Mouse (Mus musculus): Measurements from ENCODE around the gene Ifitm2. TPM values are rescaled to one million over a fixed set of nuclear protein-coding genes. Genes with fewer than 3 reads are reported as not detected.

The Ifitm2 gene
- total and polyA plus RNA-seq, 3 experiments: 136 to 381 (median 213) TPM

DNA sequence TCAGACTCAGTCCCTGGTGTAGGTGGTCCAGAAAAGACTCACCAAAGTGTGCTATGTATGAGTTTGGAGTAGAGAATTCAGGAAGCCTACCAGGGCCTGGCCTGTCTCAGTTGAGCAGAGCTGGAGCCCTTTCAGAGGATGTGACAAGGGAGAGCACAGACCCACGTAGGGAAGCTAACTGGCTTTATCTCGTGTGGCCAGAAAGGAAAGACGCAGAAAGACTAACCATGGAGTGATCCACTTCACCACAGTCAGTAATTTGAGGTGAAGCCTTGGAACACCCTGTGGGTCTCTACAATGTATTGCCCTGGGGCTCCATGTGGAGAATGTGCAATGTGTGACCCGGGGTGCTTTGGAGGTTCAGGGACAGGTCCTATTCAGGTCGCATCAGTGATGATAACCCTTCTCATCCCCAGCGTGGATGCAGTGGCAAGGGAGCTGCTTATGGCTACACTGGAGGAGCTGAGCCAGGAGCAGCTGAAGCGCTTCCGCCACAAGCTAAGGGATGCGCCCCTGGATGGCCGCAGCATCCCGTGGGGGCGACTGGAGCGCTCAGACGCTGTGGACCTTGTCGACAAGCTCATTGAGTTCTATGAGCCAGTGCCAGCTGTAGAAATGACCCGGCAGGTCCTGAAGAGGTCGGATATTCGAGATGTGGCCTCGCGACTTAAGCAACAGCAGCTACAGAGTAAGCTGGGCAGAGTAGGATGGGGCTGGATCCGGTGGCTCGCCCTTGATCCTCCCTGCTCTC is 34.4 kb downstream of the Ifitm2 start:
- dilution Hi-C loops (cut with MboI; ENCODE audit: extremely low pct_ligation_motif_present, extremely low pct_unique_long_range_greater_than_20kb, low sequenced_read_pairs): no loop called here

DNA sequence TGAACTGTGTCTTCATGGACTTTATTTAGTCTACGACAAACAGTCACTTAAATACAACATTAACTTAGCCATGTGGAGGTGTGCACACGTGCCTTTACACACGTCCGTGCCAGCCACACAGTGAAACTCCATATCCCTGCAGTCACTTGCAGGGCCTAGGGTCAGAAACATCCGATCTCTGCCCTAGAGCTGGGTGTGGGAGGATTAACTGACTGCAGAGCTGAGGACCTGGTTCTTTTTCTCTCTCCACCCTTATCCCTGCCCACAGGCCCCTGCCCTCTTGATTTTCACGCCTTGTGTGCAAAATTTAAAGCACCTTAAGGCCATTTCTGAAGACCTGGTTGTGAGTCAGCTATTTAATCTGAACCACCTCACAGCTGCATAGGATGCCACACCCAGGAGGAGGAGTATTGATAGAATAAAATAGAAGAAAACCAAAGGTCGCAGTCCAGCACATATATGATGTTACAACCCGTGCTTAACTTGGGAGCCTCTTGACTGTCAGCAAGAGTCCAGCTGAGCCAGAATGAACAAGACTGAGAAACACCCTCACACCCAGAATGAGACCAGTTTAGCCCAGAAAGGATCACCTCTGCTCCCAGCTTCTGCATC is 35.3 kb downstream of the Ifitm2 start, which contains the start of gene Nlrp6:
Gene Nlrp6, plus strand, starts transcription at position 485 of the 612 bp plus-strand sequence.
- Histone ChIP-seq H3K27ac (ENCODE audit: insufficient read depth, low read depth) (no peak within 1 kb of the TSS), H3K36me3 (replicated peaks in 1 of 2; ENCODE audit: control insufficient read depth in 1 of 2, insufficient read depth in 1 of 2, low read length in 1 of 2) (no peaks in the 10 kb centered on the region), H3K4me2 (ENCODE audit: insufficient read depth, low read depth, poor library complexity, severe bottlenecking) (no peak within 1 kb of the TSS), H3K9me3 (replicated peaks; ENCODE audit: low read length) (peaks cover 2% of the 10 kb centered on the region), H3K4me3 (replicated peaks in 1 of 3; ENCODE audit: low read depth in 2 of 3, low read length in 2 of 3, poor library complexity in 1 of 3) (no peak within 1 kb of the TSS), H3K9ac (ENCODE audit: insufficient read depth, low read depth) (no peak within 1 kb of the TSS), H3K79me2 (replicated peaks; ENCODE audit: control insufficient read depth, extremely low read depth, insufficient read depth, poor library complexity, severe bottlenecking) (no peaks in the 10 kb centered on the region), H3K4me1 (ENCODE audit: control insufficient read depth in 1 of 2, insufficient read depth in 2 of 2) (peaks cover 16 to 27% of the 10 kb centered on the region in 2 experiments), H3K27me3 (replicated peaks) (peaks cover 19% of the 10 kb centered on the region)
- dilution Hi-C loops (cut with MboI; ENCODE audit: extremely low pct_ligation_motif_present, extremely low pct_unique_long_range_greater_than_20kb, low sequenced_read_pairs): no loop called here
- in situ Hi-C loops (cut with MboI; ENCODE audit: low pct_ligation_motif_present, low pct_unique_long_range_greater_than_20kb, low sequenced_read_pairs): no loop called here
- TF ChIP-seq ZMIZ1 (IDR thresholded peaks at IDR 0.05; ENCODE audit: low read depth, low read length) (no peak), USF2 (conservative IDR thresholded peaks at IDR 0.05; ENCODE audit: low read depth, low read length) (no peak), UBTF (IDR thresholded peaks at IDR 0.05; ENCODE audit: low read depth, low read length) (no peak), MAFK (IDR thresholded peaks at IDR 0.05; ENCODE audit: insufficient replicate concordance, low read length) (no peak), NELFE (IDR thresholded peaks at IDR 0.05; ENCODE audit: low read depth, low read length) (no peak), JUN (IDR thresholded peaks at IDR 0.05; ENCODE audit: insufficient read depth, low read depth, low read length) (no peak), ZKSCAN1 (IDR thresholded peaks at IDR 0.05; ENCODE audit: borderline replicate concordance, low read depth, low read length) (no peak), MAX (IDR thresholded peaks at IDR 0.05; ENCODE audit: low read length) (no peak), TCF12 (IDR thresholded peaks at IDR 0.05; ENCODE audit: low read depth, low read length) (no peak), IRF4 (IDR thresholded peaks at IDR 0.05; ENCODE audit: low read depth, low read length) (no peak), BHLHE40 (IDR thresholded peaks at IDR 0.05; ENCODE audit: low read depth, low read length) (no peak), MAZ (IDR thresholded peaks at IDR 0.05; ENCODE audit: low read depth, low read length) (no peak), CHD2 (IDR thresholded peaks at IDR 0.05; ENCODE audit: low read length) (no peak), SIN3A (IDR thresholded peaks at IDR 0.05; ENCODE audit: low read length) (no peak)
- DNase-seq (ENCODE audit: extremely low read depth): no peak

More for the DNA sequence above, 34.4 kb downstream of the Ifitm2 start:
- Histone ChIP-seq H3K4me2 (ENCODE audit: insufficient read depth, low read depth, poor library complexity, severe bottlenecking) (no peak overlapping the region), H3K4me1 (ENCODE audit: control insufficient read depth in 1 of 2, insufficient read depth in 2 of 2) (peaks cover 11 to 19% of the 10 kb centered on the region in 2 experiments), H3K4me3 (replicated peaks in 1 of 3; ENCODE audit: low read depth in 2 of 3, low read length in 2 of 3, poor library complexity in 1 of 3) (no peak overlapping the region), H3K79me2 (replicated peaks; ENCODE audit: control insufficient read depth, extremely low read depth, insufficient read depth, poor library complexity, severe bottlenecking) (no peaks in the 10 kb centered on the region), H3K27me3 (replicated peaks) (peaks cover 19% of the 10 kb centered on the region), H3K36me3 (replicated peaks in 1 of 2; ENCODE audit: control insufficient read depth in 1 of 2, insufficient read depth in 1 of 2, low read length in 1 of 2) (no peaks in the 10 kb centered on the region), H3K9ac (ENCODE audit: insufficient read depth, low read depth) (no peak overlapping the region), H3K27ac (ENCODE audit: insufficient read depth, low read depth) (no peak overlapping the region), H3K9me3 (replicated peaks; ENCODE audit: low read length) (peaks cover 2% of the 10 kb centered on the region)
- in situ Hi-C loops (cut with MboI; ENCODE audit: low pct_ligation_motif_present, low pct_unique_long_range_greater_than_20kb, low sequenced_read_pairs): no loop called here
- DNase-seq (ENCODE audit: extremely low read depth): no peak
- TF ChIP-seq TCF12 (IDR thresholded peaks at IDR 0.05; ENCODE audit: low read depth, low read length): no peak
- TF ChIP-seq ETS1 (conservative IDR thresholded peaks at IDR 0.05; ENCODE audit: low read depth, low read length): no peak
- no peak for TF ChIP-seq PAX5 (IDR thresholded peaks at IDR 0.05; ENCODE audit: low read length)
- no peak for TF ChIP-seq CTCF (conservative IDR thresholded peaks at IDR 0.05 in 1 of 2, IDR thresholded peaks at IDR 0.05 in 1 of 2; ENCODE audit: low read depth in 2 of 2, low read length in 2 of 2)
